Mouse (Mus musculus): ENCODE measurements around the gene Pold4. TPM values are rescaled to one million over a fixed set of nuclear protein-coding genes. Genes with fewer than 3 reads are reported as not detected.
A peak's percentile ranks its signal among the peaks of the same experiment; 100 is the strongest.

Gene Pold4
- polyA plus RNA-seq, 1 experiment, result 112 TPM

DNA sequence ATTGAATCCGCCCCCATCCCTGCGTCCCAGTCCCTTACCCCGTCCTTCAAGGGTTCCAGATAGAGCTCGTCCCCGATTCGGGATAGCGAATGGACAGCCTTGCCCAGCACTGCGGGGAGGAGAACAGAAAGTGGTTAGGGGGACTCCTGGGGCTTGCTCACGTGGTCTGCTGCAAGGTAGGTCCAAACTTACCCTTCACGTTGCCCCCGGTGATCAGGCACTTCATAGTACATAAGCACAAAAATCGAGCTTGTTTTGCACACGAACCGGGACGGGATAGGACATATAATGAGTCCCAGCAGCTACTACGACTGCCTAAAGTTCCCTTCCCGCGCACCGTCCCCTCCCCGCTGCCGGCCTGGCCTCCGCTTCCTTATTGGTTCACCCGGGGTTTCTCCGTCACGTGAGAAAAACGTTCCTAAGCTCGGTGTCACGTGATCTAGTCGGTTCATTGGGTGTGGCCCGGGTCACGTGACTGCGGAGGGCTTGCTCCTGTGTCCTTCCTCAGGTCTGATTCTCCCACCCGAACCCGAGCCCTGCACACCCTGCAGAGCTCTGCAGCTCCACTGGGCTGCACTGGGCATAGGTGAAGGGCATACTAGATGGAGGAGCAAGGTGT is 30.3 kb upstream of the Pold4 start, which contains the start of gene Rad9a:
Rad9a (minus strand) TSS at position 372 of the 619 bp plus-strand sequence.
- Histone ChIP-seq H3K79me2 (ENCODE audit: control insufficient read depth, insufficient read depth) (peaks cover 31% of the 10 kb centered on the region), H3K27me3 (ENCODE audit: control insufficient read depth, insufficient read depth, insufficient read length) (no peaks in the 10 kb centered on the region), H3K36me3 (ENCODE audit: control insufficient read depth, insufficient read depth) (peaks cover 29% of the 10 kb centered on the region), H3K79me3 (ENCODE audit: low read depth) (peaks cover 14% of the 10 kb centered on the region), H3K4me3 (ENCODE audit: insufficient read depth, poor library complexity, severe bottlenecking) (peak within 1 kb of the TSS; percentile 64), H3ac (ENCODE audit: control insufficient read depth, insufficient read length, low read depth) (peak within 1 kb of the TSS; percentile 83)
- TF ChIP-seq USF1 (IDR thresholded peaks at IDR 0.05; ENCODE audit: low read depth) (peak; percentile 99), MAX (IDR thresholded peaks at IDR 0.05) (peak; percentile 37), CTCF (IDR thresholded peaks at IDR 0.05; ENCODE audit: control insufficient read depth, insufficient read depth, insufficient read length) (no peak), MYOD1 (IDR thresholded peaks at IDR 0.05; ENCODE audit: control insufficient read depth, insufficient read length, low read depth) (no peak)

GRCm38 (mm10) chr19:4202149-4202548 is 29.6 kb upstream of the Pold4 start:
- Histone ChIP-seq H3K27me3 (ENCODE audit: control insufficient read depth, insufficient read depth, insufficient read length) (no peaks in the 10 kb centered on the region), H3K79me3 (ENCODE audit: low read depth) (peaks cover 14% of the 10 kb centered on the region), H3K79me2 (ENCODE audit: control insufficient read depth, insufficient read depth) (peaks cover 28% of the 10 kb centered on the region), H3K4me3 (ENCODE audit: insufficient read depth, poor library complexity, severe bottlenecking) (no peak overlapping the region), H3K36me3 (ENCODE audit: control insufficient read depth, insufficient read depth) (peaks cover 22% of the 10 kb centered on the region), H3ac (ENCODE audit: control insufficient read depth, insufficient read length, low read depth) (peak overlapping the region; percentile 83)
- TF ChIP-seq CEBPB (IDR thresholded peaks at IDR 0.05; ENCODE audit: low read depth) (no peak), MYOG (IDR thresholded peaks at IDR 0.05; ENCODE audit: control insufficient read depth, extremely low read depth, insufficient read length) (no peak), FOSL1 (IDR thresholded peaks at IDR 0.05; ENCODE audit: insufficient read depth, low read length, poor library complexity, severe bottlenecking) (no peak), CTCF (IDR thresholded peaks at IDR 0.05; ENCODE audit: control insufficient read depth, insufficient read depth, insufficient read length) (no peak), MAX (IDR thresholded peaks at IDR 0.05) (no peak), USF1 (IDR thresholded peaks at IDR 0.05; ENCODE audit: low read depth) (no peak), MYOD1 (IDR thresholded peaks at IDR 0.05; ENCODE audit: control insufficient read depth, insufficient read length, low read depth) (no peak)

- no peaks in the 10 kb centered on the region for H3K27me3 ChIP-seq (ENCODE audit: control insufficient read depth, insufficient read depth, insufficient read length)
- no peak overlapping the region for H3K4me3 ChIP-seq (ENCODE audit: insufficient read depth, poor library complexity, severe bottlenecking)
- no peak for TF ChIP-seq MYOD1 (IDR thresholded peaks at IDR 0.05; ENCODE audit: control insufficient read depth, insufficient read length, low read depth)
- no peak for TF ChIP-seq CEBPB (IDR thresholded peaks at IDR 0.05; ENCODE audit: low read depth)
- H3K36me3 ChIP-seq (ENCODE audit: control insufficient read depth, insufficient read depth), result peaks cover 14% of the 10 kb centered on the region
- no peak overlapping the region for H3ac ChIP-seq (ENCODE audit: control insufficient read depth, insufficient read length, low read depth)
- H3K79me3 ChIP-seq (ENCODE audit: low read depth), result peaks cover 14% of the 10 kb centered on the region
- H3K79me2 ChIP-seq (ENCODE audit: control insufficient read depth, insufficient read depth), result peaks cover 28% of the 10 kb centered on the region
Observed at GRCm38 (mm10) chr19:4203148-4203547, 28.6 kb upstream of the Pold4 start.

GRCm38 (mm10) chr19:4203604-4204326 is 27.9 kb upstream of the Pold4 start:
- no peak overlapping the region for H3K4me3 ChIP-seq (ENCODE audit: insufficient read depth, poor library complexity, severe bottlenecking)
- peaks cover 14% of the 10 kb centered on the region for H3K79me3 ChIP-seq (ENCODE audit: low read depth)
- no peaks in the 10 kb centered on the region for H3K27me3 ChIP-seq (ENCODE audit: control insufficient read depth, insufficient read depth, insufficient read length)
- H3K79me2 ChIP-seq (ENCODE audit: control insufficient read depth, insufficient read depth), result peaks cover 27% of the 10 kb centered on the region
- peaks cover 13% of the 10 kb centered on the region for H3K36me3 ChIP-seq (ENCODE audit: control insufficient read depth, insufficient read depth)
- no peak overlapping the region for H3ac ChIP-seq (ENCODE audit: control insufficient read depth, insufficient read length, low read depth)
- TF ChIP-seq MYOG (IDR thresholded peaks at IDR 0.05; ENCODE audit: control insufficient read depth, extremely low read depth, insufficient read length) (no peak), MYOD1 (IDR thresholded peaks at IDR 0.05; ENCODE audit: control insufficient read depth, insufficient read length, low read depth) (no peak), USF1 (IDR thresholded peaks at IDR 0.05; ENCODE audit: low read depth) (no peak), FOSL1 (IDR thresholded peaks at IDR 0.05; ENCODE audit: insufficient read depth, low read length, poor library complexity, severe bottlenecking) (no peak), CTCF (IDR thresholded peaks at IDR 0.05; ENCODE audit: control insufficient read depth, insufficient read depth, insufficient read length) (no peak), MAX (IDR thresholded peaks at IDR 0.05) (no peak), CEBPB (IDR thresholded peaks at IDR 0.05; ENCODE audit: low read depth) (no peak)

DNA sequence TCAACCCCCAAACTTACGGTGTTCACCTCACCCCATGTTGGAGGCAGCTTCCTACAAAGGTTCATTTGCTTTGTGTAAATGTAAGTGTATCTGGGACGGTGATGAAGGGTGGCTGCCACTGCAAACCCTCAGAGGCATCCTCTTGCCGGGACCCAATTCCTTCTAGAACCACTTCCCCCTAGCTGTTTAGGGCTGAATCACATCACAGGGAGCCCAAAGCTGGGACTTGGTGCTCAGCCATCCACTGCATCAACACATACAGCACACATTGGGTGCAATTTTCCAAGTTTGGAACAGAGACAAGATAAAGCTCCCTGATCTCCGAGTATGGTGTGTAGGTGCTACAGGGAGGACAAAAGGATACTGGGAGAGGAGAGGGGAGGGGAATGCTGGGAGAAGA is 26.8 kb upstream of the Pold4 start:
- H3K36me3 ChIP-seq (ENCODE audit: control insufficient read depth, insufficient read depth), result peaks cover 2% of the 10 kb centered on the region
- H3K27me3 ChIP-seq (ENCODE audit: control insufficient read depth, insufficient read depth, insufficient read length), result no peaks in the 10 kb centered on the region
- H3K4me3 ChIP-seq (ENCODE audit: insufficient read depth, poor library complexity, severe bottlenecking), result no peak overlapping the region
- H3K79me3 ChIP-seq (ENCODE audit: low read depth), result peaks cover 10% of the 10 kb centered on the region
- peaks cover 16% of the 10 kb centered on the region for H3K79me2 ChIP-seq (ENCODE audit: control insufficient read depth, insufficient read depth)
- TF ChIP-seq CEBPB (IDR thresholded peaks at IDR 0.05; ENCODE audit: low read depth) (no peak), CTCF (IDR thresholded peaks at IDR 0.05; ENCODE audit: control insufficient read depth, insufficient read depth, insufficient read length) (no peak), USF1 (IDR thresholded peaks at IDR 0.05; ENCODE audit: low read depth) (no peak), MYOG (IDR thresholded peaks at IDR 0.05; ENCODE audit: control insufficient read depth, extremely low read depth, insufficient read length) (no peak), MYOD1 (IDR thresholded peaks at IDR 0.05; ENCODE audit: control insufficient read depth, insufficient read length, low read depth) (no peak), MAX (IDR thresholded peaks at IDR 0.05) (no peak), FOSL1 (IDR thresholded peaks at IDR 0.05; ENCODE audit: insufficient read depth, low read length, poor library complexity, severe bottlenecking) (no peak)
- H3ac ChIP-seq (ENCODE audit: control insufficient read depth, insufficient read length, low read depth), result no peak overlapping the region
